Mouse (Mus musculus): ENCODE data around the gene Fubp3.

DNA sequence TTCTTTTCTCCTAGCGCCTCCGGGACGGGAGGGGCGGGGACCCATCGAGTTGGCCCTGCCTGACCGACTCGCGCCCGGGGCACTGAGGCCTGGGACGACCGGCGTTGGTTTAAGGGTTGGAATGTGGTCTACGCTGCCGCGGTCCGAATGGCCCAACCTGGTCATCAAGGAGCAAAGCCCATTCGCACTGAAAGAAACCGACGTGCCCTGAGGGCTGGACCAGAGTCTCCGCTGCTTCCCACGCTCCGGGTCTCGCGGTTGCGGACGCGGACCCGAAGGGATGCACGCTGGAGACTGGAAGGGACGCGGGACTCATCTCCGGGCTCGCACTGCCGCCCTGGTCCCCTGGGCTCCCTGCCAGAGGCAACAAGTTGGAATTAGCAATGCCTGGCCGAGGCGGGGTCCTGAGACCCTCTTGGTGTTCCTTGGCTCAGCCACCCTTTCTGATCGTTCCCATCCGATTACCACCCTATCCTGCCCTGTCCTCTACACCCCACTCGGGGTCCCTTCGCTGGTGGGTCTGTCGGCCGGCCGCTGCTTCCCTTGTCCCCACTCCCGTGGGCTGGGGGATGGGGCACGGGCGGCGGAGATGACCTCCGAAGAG is 63.8 kb downstream of the Fubp3 start:
- no peak for TF ChIP-seq MYOD1 (IDR thresholded peaks at IDR 0.05; ENCODE audit: control insufficient read depth, insufficient read length, low read depth)
- no peak for TF ChIP-seq CTCF (IDR thresholded peaks at IDR 0.05; ENCODE audit: control insufficient read depth, insufficient read depth, insufficient read length)
